In the genomic region with DNA sequence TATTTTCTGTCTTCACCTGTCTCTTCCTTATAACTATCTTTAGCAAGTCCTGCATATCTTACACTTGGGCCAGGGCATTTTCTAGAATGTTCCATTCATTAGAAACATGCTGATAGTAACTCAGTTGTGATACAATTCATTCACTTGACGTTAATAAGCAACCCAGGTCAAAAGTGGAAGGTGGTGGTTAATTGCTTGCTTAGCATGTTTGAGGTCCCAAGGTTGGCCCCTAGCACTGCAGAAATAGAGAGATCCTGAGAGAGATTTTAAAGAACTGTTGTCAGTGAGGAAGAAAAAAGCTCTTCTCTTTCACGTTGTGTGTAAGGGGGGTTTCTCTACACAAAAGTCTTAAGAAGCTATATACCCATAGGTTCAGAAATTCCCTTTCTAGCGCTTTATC, we compare ENCODE assay signal across 28 mouse cellular contexts.
DNase-seq lines count a peak whose midpoint lies in the region; ATAC-seq and TF ChIP-seq lines count a peak whose summit lies in the region.
"Had no signal": no experiment of that assay in that cellular context is flagged by ENCODE, and none has a peak within 500 bp of the region (broad histone marks: within the 10 kb centered on the region; RNA-seq: fewer than 3 reads in every experiment).

No protein-coding gene starts in this region.

- H3K36me3 ChIP-seq in intestine, embryonic 16.5 days (ENCODE audit: control insufficient read depth, insufficient read depth, low read length), result no peaks in the 10 kb centered on the region
- no peaks in the 10 kb centered on the region for H3K36me3 ChIP-seq in intestine, embryonic 15.5 days
- H3K36me3 ChIP-seq in thymus, adult 2 months (ENCODE audit: control insufficient read depth, insufficient read depth, low read length), result no peaks in the 10 kb centered on the region
- H3K36me3 ChIP-seq: embryonic facial prominence, embryonic 10.5 days; embryonic facial prominence, embryonic 13.5 days; forebrain, embryonic 12.5 days; forebrain, embryonic 15.5 days; heart, embryonic 12.5 days; heart, embryonic 15.5 days; hindbrain, embryonic 10.5 days had no signal

- H3K27me3 ChIP-seq in intestine, embryonic 16.5 days (replicated peaks; ENCODE audit: control insufficient read depth, insufficient read depth, low read length), result no peaks in the 10 kb centered on the region
- no peaks in the 10 kb centered on the region for H3K27me3 ChIP-seq in intestine, embryonic 15.5 days (replicated peaks)
- no peaks in the 10 kb centered on the region for H3K27me3 ChIP-seq in thymus, adult 2 months (ENCODE audit: control insufficient read depth, insufficient read depth, low read length)
- H3K27me3 ChIP-seq: embryonic facial prominence, embryonic 13.5 days; forebrain, embryonic 12.5 days; heart, embryonic 12.5 days; heart, embryonic 15.5 days had no signal

- TF ChIP-seq CTCF in thymus, adult 2 months (IDR thresholded peaks at IDR 0.05; ENCODE audit: borderline replicate concordance, control insufficient read depth, extremely low read depth, insufficient read depth, low read length, poor library complexity), result no peak

- peaks cover 4% of the 10 kb centered on the region; the same call in 1 of the 2 replicates for H3K4me1 ChIP-seq in intestine, embryonic 16.5 days (ENCODE audit: control insufficient read depth, insufficient read depth, low read length)
- no peaks in the 10 kb centered on the region for H3K4me1 ChIP-seq in intestine, embryonic 15.5 days (replicated peaks)
- peaks cover 31% of the 10 kb centered on the region for H3K4me1 ChIP-seq in thymus, adult 2 months (replicated peaks; ENCODE audit: control insufficient read depth, insufficient read depth, low read length)
- H3K4me1 ChIP-seq: forebrain, embryonic 15.5 days; heart, embryonic 15.5 days had no signal

- TF ChIP-seq POLR2A in thymus, adult 2 months (IDR thresholded peaks at IDR 0.05; ENCODE audit: control insufficient read depth, extremely low read depth, insufficient read depth, low read length, poor library complexity), result no peak

- H3K9me3 ChIP-seq in intestine, embryonic 16.5 days (ENCODE audit: control insufficient read depth, low read length), result no peaks in the 10 kb centered on the region
- H3K9me3 ChIP-seq in intestine, embryonic 15.5 days, result no peaks in the 10 kb centered on the region
- H3K9me3 ChIP-seq: embryonic facial prominence, embryonic 10.5 days; embryonic facial prominence, embryonic 13.5 days; forebrain, embryonic 12.5 days; forebrain, embryonic 15.5 days; heart, embryonic 12.5 days; heart, embryonic 15.5 days; hindbrain, embryonic 10.5 days had no signal

- ATAC-seq in intestine, embryonic 16.5 days, result peak; percentile 26; the same call in 1 of the 2 replicates
- no peak for ATAC-seq in intestine, embryonic 15.5 days
- ATAC-seq: activated CD4-positive, CD25-positive, alpha-beta regulatory T cell, adult 4 months; forebrain, embryonic 15.5 days had no signal

- DNase-seq in kidney, adult 8-10 months, result peak; percentile 29 to 67
- DNase-seq in kidney, postnatal 10 days, result no peak
- DNase-seq in kidney, postnatal 36 days, result peak; percentile 21 to 69
- no peak for DNase-seq in kidney, adult 18-20 months
- DNase-seq in thymus, adult 2 months, result no peak
- DNase-seq in thymus, postnatal 0 days (ENCODE audit: low spot score), result no peak
- DNase-seq: adrenal gland, adult 8-10 months; adrenal gland, postnatal 25 days; cerebellum, adult 11-12 months; cerebellum, adult 8-10 months; cerebellum, postnatal 10 days; cerebellum, postnatal 36 days; embryo, embryonic 11 days; gastrocnemius, postnatal 25 days; heart, adult 18-20 months; heart, postnatal 10 days; heart, postnatal 36 days had no signal

- WGBS in intestine, embryonic 16.5 days, result 57% methylated on average over 3 of the region's 3 CpGs
- WGBS in intestine, embryonic 15.5 days, result 61% methylated on average over 3 of the region's 3 CpGs
- 69% methylated on average over 3 of the region's 3 CpGs for WGBS in thymus, adult 2 months

- H3K4me3 ChIP-seq in intestine, embryonic 16.5 days (ENCODE audit: low read length), result no peak overlapping the region
- H3K4me3 ChIP-seq in intestine, embryonic 15.5 days (replicated peaks), result no peak overlapping the region
- H3K4me3 ChIP-seq in thymus, adult 2 months (ENCODE audit: control insufficient read depth, insufficient read depth, low read length), result no peak overlapping the region
- H3K4me3 ChIP-seq: embryonic facial prominence, embryonic 10.5 days; embryonic facial prominence, embryonic 13.5 days; erythroblast, embryonic 14.5 days; forebrain, embryonic 12.5 days; forebrain, embryonic 15.5 days; heart, embryonic 12.5 days; heart, embryonic 15.5 days; hindbrain, embryonic 10.5 days had no signal

- no peak overlapping the region for H3K9ac ChIP-seq in intestine, embryonic 16.5 days (ENCODE audit: low read depth, low read length)
- H3K9ac ChIP-seq in intestine, embryonic 15.5 days, result no peak overlapping the region
- H3K9ac ChIP-seq: embryonic facial prominence, embryonic 13.5 days; forebrain, embryonic 12.5 days; forebrain, embryonic 15.5 days; heart, embryonic 12.5 days; heart, embryonic 15.5 days had no signal

- H3K27ac ChIP-seq in intestine, embryonic 16.5 days (ENCODE audit: low read length), result no peak overlapping the region
- no peak overlapping the region for H3K27ac ChIP-seq in intestine, embryonic 15.5 days
- peak overlapping the region; percentile 90; the same call in 1 of the 2 replicates for H3K27ac ChIP-seq in thymus, adult 2 months (ENCODE audit: control insufficient read depth, insufficient read depth, low read length)
- H3K27ac ChIP-seq: embryonic facial prominence, embryonic 10.5 days; embryonic facial prominence, embryonic 13.5 days; forebrain, embryonic 12.5 days; forebrain, embryonic 15.5 days; heart, embryonic 15.5 days; hindbrain, embryonic 10.5 days had no signal

- no peak overlapping the region for H3K4me2 ChIP-seq in intestine, embryonic 16.5 days (ENCODE audit: low read depth, low read length)
- H3K4me2 ChIP-seq in intestine, embryonic 15.5 days (replicated peaks), result no peak overlapping the region
- H3K4me2 ChIP-seq: embryonic facial prominence, embryonic 13.5 days; forebrain, embryonic 12.5 days; forebrain, embryonic 15.5 days; heart, embryonic 12.5 days; heart, embryonic 15.5 days had no signal

Comparison
In these comparisons a context has a peak if more than half of its experiments do, and no peak if none do; other contexts are left out.
1. DNase-seq: peak in kidney, adult 8-10 months (2 of 2) and kidney, postnatal 36 days (2 of 2); none in kidney, postnatal 10 days (single experiment), kidney, adult 18-20 months (single experiment), thymus, adult 2 months (single experiment) and thymus, postnatal 0 days (single experiment).